In genomic region chr3:96474909-96475655, GRCm38 (mm10) we compare ENCODE assay signal across 8 mouse cellular contexts. TPM values are rescaled to one million over a fixed set of nuclear protein-coding genes. Genes with fewer than 3 reads are reported as not detected.
DNase-seq lines count a peak whose midpoint lies in the region; ATAC-seq and TF ChIP-seq lines count a peak whose summit lies in the region.

No protein-coding gene starts in this region.

- DNase-seq in spleen, adult 2 months (ENCODE audit: low read depth in 1 of 2, low spot score in 2 of 2): no peak
- no peak for DNase-seq in spleen, postnatal 10 days (ENCODE audit: low spot score in 2 of 2)
- DNase-seq in liver, postnatal 0 days: no peak
- DNase-seq in testis, postnatal 10 days (ENCODE audit: low spot score): peak; percentile 39
- no peak for DNase-seq in thymus, postnatal 10 days (ENCODE audit: low spot score in 2 of 2)
- DNase-seq in lung, postnatal 4 days: no peak
- no peak for DNase-seq in adrenal gland, adult (ENCODE audit: inconsistent age in 2 of 2, low spot score in 1 of 2)

- H3K9ac ChIP-seq in liver, postnatal 0 days (replicated peaks): no peak overlapping the region

- no peak for TF ChIP-seq POLR2A in spleen, adult 2 months (IDR thresholded peaks at IDR 0.05; ENCODE audit: low read depth, low read length)

- peak; percentile 42 for ATAC-seq in granulocyte monocyte progenitor cell, adult 5-6 weeks (replicated peaks; ENCODE audit: poor library complexity, severe bottlenecking)
- ATAC-seq in liver, postnatal 0 days: no peak

- H3K4me1 ChIP-seq in spleen, adult 2 months (ENCODE audit: control insufficient read depth, insufficient read depth, insufficient read length): peaks cover 3% of the 10 kb centered on the region
- H3K4me1 ChIP-seq in liver, postnatal 0 days (ENCODE audit: insufficient read depth): peaks cover 5% of the 10 kb centered on the region

- 5% methylated on average over 44 of the region's 44 CpGs for WGBS in spleen, adult 2 months
- 2% methylated on average over 44 of the region's 44 CpGs for WGBS in liver, postnatal 0 days (ENCODE audit: insufficient replicate concordance)

- H3K27me3 ChIP-seq in spleen, adult 2 months (ENCODE audit: control insufficient read depth, insufficient read depth, low read length): peaks cover 4% of the 10 kb centered on the region; the same call in 1 of the 2 replicates
- peaks cover 50% of the 10 kb centered on the region for H3K27me3 ChIP-seq in liver, postnatal 0 days (ENCODE audit: insufficient read depth, low read length)

- peak overlapping the region; percentile 18; the same call in 1 of the 2 replicates for H3K4me3 ChIP-seq in spleen, adult 2 months (ENCODE audit: extremely low read depth, insufficient read depth, insufficient read length)
- peak overlapping the region; percentile 48 for H3K4me3 ChIP-seq in liver, postnatal 0 days (ENCODE audit: low read depth, low read length)

- peak overlapping the region; percentile 69 for H3K4me2 ChIP-seq in liver, postnatal 0 days (ENCODE audit: low read depth, low read length)

- H3K36me3 ChIP-seq in spleen, adult 2 months (ENCODE audit: control insufficient read depth, insufficient read depth, low read length): no peaks in the 10 kb centered on the region
- H3K36me3 ChIP-seq in liver, postnatal 0 days (replicated peaks; ENCODE audit: insufficient read depth, low read length): no peaks in the 10 kb centered on the region

- TF ChIP-seq EP300 in liver, postnatal 0 days (IDR thresholded peaks at IDR 0.05; ENCODE audit: low read depth): no peak

- H3K9me3 ChIP-seq in liver, postnatal 0 days (ENCODE audit: low read length): no peaks in the 10 kb centered on the region

- no peak overlapping the region for H3K27ac ChIP-seq in spleen, adult 2 months (ENCODE audit: insufficient read depth, low read length)
- H3K27ac ChIP-seq in liver, postnatal 0 days (ENCODE audit: low read depth): no peak overlapping the region

- TF ChIP-seq CTCF in spleen, adult 2 months (IDR thresholded peaks at IDR 0.05; ENCODE audit: extremely low read depth, insufficient read depth, insufficient read length, insufficient replicate concordance): no peak
- no peak for TF ChIP-seq CTCF in liver, postnatal 0 days (IDR thresholded peaks at IDR 0.05; ENCODE audit: low read depth)

RNA-seq across cellular contexts. Expression of gene BC107364, which starts 23.0 kb away (rescaled TPM):
- not detected in 2 replicates for polyA plus RNA-seq in spleen, adult 2 months (2012; rRNA removed)
- total RNA-seq in granulocyte monocyte progenitor cell, adult 5-6 weeks (2014; fragmentation: Nextera tagmentation): not detected in 2 replicates
- not detected in 2 replicates for total RNA-seq in granulocyte monocyte progenitor cell, adult 5-6 weeks (2017)
- polyA plus RNA-seq in liver, postnatal 0 days (2015; fragmentation: Nextera tagmentation; extraction: Ambion mirVana): not detected in 2 replicates

RNA-seq across cellular contexts. Expression of gene Hfe2, which starts 49.9 kb away (rescaled TPM):
- 0.18 and 0.32 TPM in 2 replicates for polyA plus RNA-seq in spleen, adult 2 months (2012; rRNA removed)
- not detected in 2 replicates for total RNA-seq in granulocyte monocyte progenitor cell, adult 5-6 weeks (2014; fragmentation: Nextera tagmentation)
- total RNA-seq in granulocyte monocyte progenitor cell, adult 5-6 weeks (2017): not detected in 2 replicates
- 19.2 and 21.8 TPM in 2 replicates for polyA plus RNA-seq in liver, postnatal 0 days (2015; fragmentation: Nextera tagmentation; extraction: Ambion mirVana)

Comparison
In these comparisons a context has a peak if more than half of its experiments do, and no peak if none do; other contexts are left out.
1. RNA of gene Hfe2, which starts 49.9 kb away (polyA plus RNA-seq): 19.2 to 21.8 TPM in liver, postnatal 0 days; 0.18 to 0.32 TPM in spleen, adult 2 months; every median in the first group is over 10 times any median in the second.